14 mouse cellular contexts compared by ENCODE assay signal in the genomic region with DNA sequence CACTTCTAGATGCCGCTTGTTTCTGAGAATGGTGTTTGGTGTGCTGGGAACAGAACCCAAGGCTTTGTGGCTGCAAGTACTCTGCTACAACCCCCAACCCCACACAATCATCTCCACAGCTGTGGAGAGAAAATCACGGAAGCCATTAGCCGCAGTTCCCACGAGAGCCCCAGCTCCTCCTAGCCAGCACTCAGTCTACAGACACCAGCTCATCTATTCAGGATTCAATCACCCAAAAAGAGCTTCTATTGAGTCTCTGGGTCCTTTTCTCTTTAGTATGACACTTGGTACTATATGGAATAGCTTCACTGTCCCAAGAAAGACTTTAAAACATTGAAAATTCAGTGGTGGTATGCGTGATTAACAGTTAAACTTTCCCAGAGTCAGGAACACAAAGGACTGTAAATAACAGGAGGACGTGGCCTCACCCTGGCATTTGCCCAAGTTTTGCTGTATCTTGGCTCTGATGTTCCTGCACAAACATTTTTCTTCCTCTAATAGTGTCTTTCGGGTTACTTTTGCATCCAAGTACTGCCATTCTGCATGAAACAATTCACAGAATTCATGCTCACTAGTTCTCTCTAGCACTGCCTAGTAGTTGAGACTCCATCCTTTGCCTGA. TPM values are rescaled to one million over a fixed set of nuclear protein-coding genes. Genes with fewer than 3 reads are reported as not detected.
DNase-seq lines count a peak whose midpoint lies in the region; ATAC-seq lines count a peak whose summit lies in the region.
"Had no signal": no experiment of that assay in that cellular context is flagged by ENCODE, and none has a peak within 500 bp of the region (broad histone marks: within the 10 kb centered on the region; RNA-seq: fewer than 3 reads in every experiment).

No protein-coding gene starts in this region.

- H3K4me2 ChIP-seq in neural tube, embryonic 13.5 days = no peak overlapping the region
- H3K4me2 ChIP-seq: midbrain, embryonic 15.5 days had no signal

- peak; percentile 32; the same call in 1 of the 2 replicates for ATAC-seq in neural tube, embryonic 13.5 days (ENCODE audit: low read depth)
- ATAC-seq: activated CD4-positive, CD25-positive, alpha-beta regulatory T cell, adult 4 months; midbrain, embryonic 15.5 days had no signal

- H3K36me3 ChIP-seq in heart, embryonic 10.5 days = no peaks in the 10 kb centered on the region
- H3K36me3 ChIP-seq in neural tube, embryonic 13.5 days = no peaks in the 10 kb centered on the region
- H3K36me3 ChIP-seq: midbrain, embryonic 15.5 days had no signal

- no peaks in the 10 kb centered on the region for H3K9me3 ChIP-seq in heart, embryonic 10.5 days
- H3K9me3 ChIP-seq in neural tube, embryonic 13.5 days = no peaks in the 10 kb centered on the region
- H3K9me3 ChIP-seq: midbrain, embryonic 15.5 days had no signal

- no peak overlapping the region for H3K4me3 ChIP-seq in heart, embryonic 10.5 days
- H3K4me3 ChIP-seq in neural tube, embryonic 13.5 days = no peak overlapping the region
- H3K4me3 ChIP-seq: midbrain, embryonic 15.5 days had no signal

- no peaks in the 10 kb centered on the region for H3K4me1 ChIP-seq in heart, embryonic 10.5 days
- H3K4me1 ChIP-seq in neural tube, embryonic 13.5 days (replicated peaks) = no peaks in the 10 kb centered on the region
- H3K4me1 ChIP-seq: midbrain, embryonic 15.5 days had no signal

- intact Hi-C loops in heart, postnatal 36 days (cut with DNase I) = no loop called here

- H3K9ac ChIP-seq in neural tube, embryonic 13.5 days = no peak overlapping the region
- H3K9ac ChIP-seq: midbrain, embryonic 15.5 days had no signal

- H3K27ac ChIP-seq in heart, embryonic 10.5 days = no peak overlapping the region
- no peak overlapping the region for H3K27ac ChIP-seq in neural tube, embryonic 13.5 days (replicated peaks)
- H3K27ac ChIP-seq: midbrain, embryonic 15.5 days had no signal

- DNase-seq in heart, adult 11 months = peak; percentile 91
- no peak for DNase-seq in heart, embryonic 10.5 days (ENCODE audit: low spot score)
- DNase-seq in neural tube, embryonic 10.5 days (ENCODE audit: extremely low spot score, low spot score) = no peak
- DNase-seq in heart, postnatal 36 days = peak; percentile 22 to 32
- peak; percentile 68 to 72 for DNase-seq in lung, postnatal 4 days
- no peak for DNase-seq in retina, postnatal 1 day
- no peak for DNase-seq in layer of hippocampus, adult 18-20 months (ENCODE audit: low spot score in 2 of 2)
- DNase-seq: right cerebral cortex, postnatal 25 days; thymus, postnatal 4 days had no signal

- H3K27me3 ChIP-seq in heart, embryonic 10.5 days (ENCODE audit: insufficient read depth, poor library complexity, severe bottlenecking) = no peaks in the 10 kb centered on the region
- H3K27me3 ChIP-seq in neural tube, embryonic 13.5 days = no peaks in the 10 kb centered on the region
- H3K27me3 ChIP-seq: midbrain, embryonic 15.5 days had no signal

- WGBS in heart, embryonic 10.5 days = 74% methylated on average over 7 of the region's 7 CpGs
- WGBS in neural tube, embryonic 13.5 days = 64% methylated on average over 7 of the region's 7 CpGs

RNA-seq across cellular contexts. Expression of a gene that starts 2.4 kb away (rescaled TPM):
- not detected in 2 replicates for polyA plus RNA-seq in heart, embryonic 10.5 days (2016; fragmentation: Nextera tagmentation; extraction: Ambion mirVana)
- polyA plus RNA-seq in neural tube, embryonic 13.5 days (2015; fragmentation: Nextera tagmentation; extraction: Ambion mirVana) = not detected in 2 replicates
- not detected for total RNA-seq in heart, postnatal 36 days (2021)
- total RNA-seq in layer of hippocampus, adult 18-20 months (2021) = under 1 TPM; 0.33 to 0.47 TPM
- polyA plus RNA-seq: activated CD4-positive, CD25-positive, alpha-beta regulatory T cell, adult 4 months; intestine, embryonic 14.5 days; limb, embryonic 11.5 days; midbrain, embryonic 15.5 days had no signal

RNA-seq across cellular contexts. Expression of a gene that starts 7.2 kb away (rescaled TPM):
- not detected in 2 replicates for polyA plus RNA-seq in heart, embryonic 10.5 days (2016; fragmentation: Nextera tagmentation; extraction: Ambion mirVana)
- polyA plus RNA-seq in neural tube, embryonic 13.5 days (2015; fragmentation: Nextera tagmentation; extraction: Ambion mirVana) = not detected in 2 replicates
- not detected for total RNA-seq in heart, postnatal 36 days (2021)
- total RNA-seq in layer of hippocampus, adult 18-20 months (2021) = under 1 TPM; 0.59 to 0.71 TPM
- polyA plus RNA-seq: activated CD4-positive, CD25-positive, alpha-beta regulatory T cell, adult 4 months; intestine, embryonic 14.5 days; limb, embryonic 11.5 days; midbrain, embryonic 15.5 days had no signal

Comparison
In these comparisons a context has a peak if more than half of its experiments do, and no peak if none do; other contexts are left out.
1. DNase-seq: peak in heart, adult 11 months (single experiment), heart, postnatal 36 days (2 of 2) and lung, postnatal 4 days (2 of 2); none in heart, embryonic 10.5 days (single experiment), neural tube, embryonic 10.5 days (single experiment), retina, postnatal 1 day (single experiment) and layer of hippocampus, adult 18-20 months (0 of 2).